Mouse (Mus musculus) bone marrow macrophage, adult 2 months (primary cell): ENCODE data around the gene Fam90a1b. TPM values are rescaled to one million over a fixed set of nuclear protein-coding genes. Genes with fewer than 3 reads are reported as not detected.
A peak's percentile ranks its signal among the peaks of the same experiment; 100 is the strongest.
"Not testable (repeated sequence)": the region's sequence is repeated elsewhere in the genome, so short reads cannot be mapped to it uniquely, and the experiment has no call there.

ENCODE experiments used
- H3K27ac ChIP-seq: 2 replicates; pipeline ENCODE4 v1.5.1; 2012; ENCODE audit warnings: low read depth, low read length; ENCODE audit not compliant: insufficient read depth
- H3K4me1 ChIP-seq: 2 replicates; pipeline ENCODE4 v1.6.1; 2012; ENCODE audit warnings: low read length; ENCODE audit not compliant: control insufficient read depth, insufficient read depth
- H3K4me3 ChIP-seq: 2 replicates; pipeline ENCODE4 v1.5.1; 2012; ENCODE audit warnings: mild to moderate bottlenecking, low read length, moderate library complexity; ENCODE audit not compliant: insufficient read depth
- CTCF ChIP-seq: IDR thresholded peaks from 2 replicates; pipeline ENCODE4 v1.5.1; 2012; ENCODE audit warnings: low read depth, mild to moderate bottlenecking, low read length, moderate library complexity
- POLR2A ChIP-seq: IDR thresholded peaks from 2 replicates; pipeline ENCODE4 v1.6.1; 2012; ENCODE audit warnings: mild to moderate bottlenecking, low read depth, low read length, borderline replicate concordance
- polyA plus RNA-seq: library from polyadenylated mRNA; stranded (reverse); fragments of >200 nt; gene quantifications from 2 replicates; pipeline ENCODE4 v1.2.4, GENCODE M21; 2012; ENCODE audit not compliant: missing spikeins, insufficient read depth, insufficient read length

The Fam90a1b gene
- polyA plus RNA-seq: not detected in 2 replicates

DNA sequence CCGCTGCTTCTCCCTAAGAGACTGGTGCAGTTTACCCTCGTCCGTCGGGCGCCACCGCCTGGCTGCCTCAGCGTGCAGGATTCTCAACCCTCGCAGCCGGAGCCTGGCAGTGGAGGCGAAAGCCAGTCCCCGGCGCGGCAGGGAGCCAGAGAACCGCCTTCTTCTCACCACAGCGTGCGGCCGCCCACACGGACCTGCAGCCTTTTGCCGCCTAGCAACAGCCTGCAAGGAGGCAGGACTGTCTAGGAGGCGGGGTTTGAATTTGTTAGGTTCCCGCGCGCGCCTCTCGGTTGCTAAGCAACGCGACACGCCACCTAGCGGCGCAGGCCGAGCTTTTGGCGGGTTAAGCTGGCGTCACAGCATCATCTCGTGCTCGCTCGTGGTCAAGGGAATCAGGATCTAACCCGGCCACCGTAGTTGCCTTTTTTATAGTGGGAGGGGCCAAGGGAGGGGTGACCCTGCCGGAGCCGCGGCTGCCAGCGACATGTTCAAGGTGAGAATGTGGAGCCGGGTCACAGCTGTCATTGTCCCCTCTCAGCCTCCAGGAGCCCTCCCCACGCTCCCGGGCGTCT, at the start of gene Fam90a1b, which contains the start of gene Apoo:
Gene Fam90a1b, minus strand, starts transcription at position 108 of the 572 bp plus-strand sequence.
Gene Apoo, plus strand, starts transcription at position 448 of the 572 bp plus-strand sequence.
- peak within 1 kb of the TSS; percentile 79 for H3K4me3 ChIP-seq
- TF ChIP-seq POLR2A (no peak), CTCF (0 out of 2 replicates have a peak, but pooled peaks have one; percentile 12)
- H3K27ac ChIP-seq: no peak within 1 kb of the TSS
- H3K4me1 ChIP-seq: no peaks in the 10 kb centered on the region

DNA sequence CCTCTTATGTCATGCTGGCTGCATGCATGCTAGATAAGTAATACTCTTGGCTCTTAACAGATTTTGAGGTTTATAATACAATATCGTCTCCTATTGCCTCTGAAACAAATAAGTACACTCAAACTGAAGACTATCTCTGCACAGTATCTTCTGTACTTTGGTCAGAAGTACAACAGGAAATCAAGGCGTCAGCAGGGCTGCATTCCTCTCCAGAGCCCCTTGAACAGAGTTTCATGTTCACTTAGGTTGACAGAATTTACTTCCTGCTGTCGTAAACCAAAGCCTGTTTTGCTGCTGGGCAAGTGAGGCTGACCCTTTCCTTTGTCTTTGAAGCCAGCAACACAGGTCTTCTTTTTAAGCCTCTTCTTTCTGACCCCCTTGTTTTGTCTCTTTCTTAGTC, 42.4 kb upstream of the Fam90a1b start:
- no peak for TF ChIP-seq CTCF
- TF ChIP-seq POLR2A: no peak
- H3K4me3 ChIP-seq: no peak overlapping the region
- no peaks in the 10 kb centered on the region for H3K4me1 ChIP-seq
- H3K27ac ChIP-seq: no peak overlapping the region

DNA sequence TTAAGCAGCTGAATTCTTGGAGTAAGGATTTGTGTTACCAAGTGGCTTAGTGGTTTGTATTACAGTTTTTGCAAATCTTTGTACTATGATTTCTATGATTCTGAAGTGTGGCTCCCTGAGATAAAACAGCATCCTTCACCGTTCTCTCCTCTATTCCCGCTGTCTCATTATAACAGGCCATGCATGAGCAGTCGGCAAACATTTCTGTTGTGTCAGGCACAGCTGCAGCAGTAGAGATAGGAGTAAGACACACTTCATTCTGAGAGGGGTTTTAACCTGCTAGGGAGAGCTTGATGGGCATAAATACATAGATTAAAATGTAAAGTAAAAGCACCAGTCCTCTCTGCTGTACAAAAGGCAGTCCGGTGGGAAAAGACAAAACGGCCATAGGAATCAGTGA, 12.2 kb upstream of the Fam90a1b start:
- no peak overlapping the region for H3K4me3 ChIP-seq
- no peak for TF ChIP-seq POLR2A
- no peak for TF ChIP-seq CTCF
- H3K4me1 ChIP-seq: no peaks in the 10 kb centered on the region
- H3K27ac ChIP-seq: no peak overlapping the region

DNA sequence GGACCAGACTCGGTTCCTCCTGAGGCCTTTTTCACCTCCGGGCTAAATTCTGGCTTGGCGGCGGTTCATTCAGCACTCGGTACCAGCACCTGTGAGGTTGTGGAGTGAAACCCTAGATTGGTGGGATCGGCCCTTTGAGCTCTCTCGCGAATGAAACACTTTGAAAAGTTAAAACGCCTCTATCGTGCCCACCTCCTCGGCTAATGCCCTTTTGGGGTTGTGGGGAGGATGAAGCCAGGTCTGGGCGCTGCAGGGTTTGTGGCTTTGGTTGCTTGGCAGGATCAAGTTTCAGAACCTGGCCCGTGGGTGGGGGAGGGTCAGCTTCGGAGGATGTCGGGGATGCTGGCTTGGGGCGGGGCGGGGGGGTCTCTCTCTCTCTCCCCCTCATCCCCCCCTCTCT, 671 bp upstream of the Fam90a1b start:
- Histone ChIP-seq H3K27ac (no peak overlapping the region), H3K4me1 (no peaks in the 10 kb centered on the region)
- TF ChIP-seq POLR2A: no peak
- TF ChIP-seq CTCF: no peak

DNA sequence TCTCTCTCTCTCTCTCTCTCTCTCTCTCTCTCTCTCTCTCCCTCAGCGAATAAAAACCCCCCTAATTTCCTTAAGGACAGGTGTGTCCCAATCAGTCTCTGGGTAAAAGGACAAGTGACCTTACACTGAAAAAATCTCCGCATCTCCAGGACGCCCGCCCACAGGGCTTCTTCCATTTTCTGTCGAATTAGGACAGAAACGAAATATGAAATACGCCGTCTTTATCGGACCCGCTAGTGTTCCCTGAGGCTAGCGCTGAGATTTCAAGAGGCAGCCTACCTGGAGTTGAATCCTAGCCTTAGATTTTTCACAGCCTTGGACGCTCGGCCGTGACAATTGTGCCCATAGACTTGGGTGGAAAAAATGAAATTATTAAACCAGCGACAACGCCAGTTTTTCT, 548 bp downstream of the Fam90a1b start:
- no peak overlapping the region for H3K27ac ChIP-seq
- peak overlapping the region; percentile 44 for H3K4me3 ChIP-seq
- no peaks in the 10 kb centered on the region for H3K4me1 ChIP-seq
- TF ChIP-seq POLR2A (no peak), CTCF (no peak)

More for the DNA sequence above, 671 bp upstream of the Fam90a1b start:
- peak overlapping the region; percentile 79 for H3K4me3 ChIP-seq

DNA sequence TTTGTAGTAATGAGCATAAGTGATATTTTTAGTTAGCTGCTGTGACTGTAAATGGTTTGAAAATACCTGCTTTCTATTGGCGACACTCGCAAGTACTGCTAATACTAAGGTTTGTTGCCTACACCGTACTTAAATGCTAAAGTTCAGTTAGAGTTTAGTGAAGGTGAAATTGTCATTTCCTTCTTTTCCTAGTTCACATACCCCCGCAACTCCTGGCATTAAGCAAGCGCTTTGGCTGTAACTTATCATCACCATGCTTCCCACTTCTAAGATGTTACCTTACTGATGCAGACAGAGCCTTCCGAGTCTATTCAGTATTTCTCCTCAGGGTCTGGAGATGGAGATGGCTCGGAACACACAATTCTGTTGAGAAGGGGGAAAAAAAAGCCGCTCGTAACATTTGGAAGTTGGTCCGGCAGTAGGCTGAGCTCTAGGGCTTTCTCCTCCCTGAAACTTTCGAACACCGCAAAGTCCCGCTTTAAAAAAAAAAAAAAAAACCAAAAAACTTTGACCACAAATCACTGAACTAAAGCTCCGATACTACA, 1.1 kb downstream of the Fam90a1b start:
- no peak for TF ChIP-seq CTCF
- no peak for TF ChIP-seq POLR2A
- no peak overlapping the region for H3K4me3 ChIP-seq
- H3K27ac ChIP-seq: no peak overlapping the region
- H3K4me1 ChIP-seq: no peaks in the 10 kb centered on the region

DNA sequence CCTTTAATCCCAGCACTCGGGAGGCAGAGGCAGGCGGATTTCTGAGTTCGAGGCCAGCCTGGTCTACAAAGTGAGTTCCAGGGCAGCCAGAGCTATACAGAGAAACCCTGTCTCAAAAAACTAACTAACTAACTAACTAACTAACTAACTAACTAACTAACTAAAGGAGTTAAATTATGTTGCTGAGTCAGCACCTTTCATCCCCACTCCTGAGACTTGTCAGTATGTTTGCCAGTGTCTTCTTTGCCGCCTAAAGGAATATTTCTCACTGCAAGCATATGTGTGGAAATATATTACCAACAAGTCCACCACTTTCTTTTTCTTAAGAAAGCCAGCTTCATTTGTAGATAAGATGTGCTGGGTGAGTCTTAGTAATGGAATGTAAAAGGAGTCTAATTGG, 22.9 kb downstream of the Fam90a1b start:
- H3K4me1 ChIP-seq, H3K27ac ChIP-seq, H3K4me3 ChIP-seq: not testable (repeated sequence)

DNA sequence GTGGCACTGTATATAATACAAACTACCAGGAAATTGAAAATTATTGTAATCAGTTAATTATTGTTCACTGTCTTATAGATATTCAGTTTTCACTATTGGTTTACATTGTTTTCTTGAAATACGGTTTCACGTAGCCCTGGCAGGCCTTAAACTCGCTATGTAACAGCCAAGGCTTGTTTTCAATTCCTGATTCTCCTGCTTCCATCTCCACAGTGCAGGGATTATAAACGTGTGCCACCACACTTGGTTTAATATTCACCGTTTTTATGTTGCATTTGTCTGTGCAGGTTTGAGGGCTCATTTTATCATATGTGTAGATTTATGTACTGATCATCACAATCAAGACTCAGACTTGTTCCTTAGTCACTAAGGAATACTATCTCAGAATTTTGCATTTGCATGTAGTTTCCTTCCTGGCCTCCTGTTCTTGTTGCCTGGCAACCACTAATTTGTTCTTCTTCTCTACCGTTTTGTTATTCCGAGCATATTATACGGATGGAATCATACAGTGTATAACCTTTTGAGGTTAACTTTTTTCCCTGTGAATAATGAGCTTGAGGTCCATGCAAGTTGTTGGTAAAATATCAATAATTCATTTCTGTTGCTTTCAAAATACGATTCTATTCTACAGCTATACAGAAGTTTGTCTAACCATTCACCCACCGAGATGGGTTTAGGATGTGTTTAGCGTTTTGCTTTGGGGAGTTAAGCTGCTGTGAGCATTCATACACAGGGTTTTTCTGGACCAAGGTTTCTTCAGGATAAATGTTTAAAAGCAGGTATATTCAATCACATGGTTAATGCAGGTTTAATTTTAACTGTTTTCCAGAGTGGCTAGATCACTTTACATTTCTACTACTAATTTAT, 45.3 kb downstream of the Fam90a1b start:
- no peak overlapping the region for H3K4me3 ChIP-seq
- no peak overlapping the region for H3K27ac ChIP-seq
- H3K4me1 ChIP-seq: no peaks in the 10 kb centered on the region
- TF ChIP-seq CTCF (no peak), POLR2A (no peak)

Other genes with a start within 250 kb of the Fam90a1b start
- gene Zfx, start 243.1 kb downstream of the Fam90a1b start, polyA plus RNA-seq: 22.7 and 23.3 TPM in 2 replicates
- gene Eif2s3x, start 153.9 kb downstream of the Fam90a1b start, polyA plus RNA-seq: 105 and 108 TPM in 2 replicates
- 5.7 and 6.5 TPM in 2 replicates for gene Klhl15, start 132.2 kb downstream of the Fam90a1b start, polyA plus RNA-seq
- gene Apoo, start 340 bp upstream of the Fam90a1b start, polyA plus RNA-seq: 10.8 and 11.8 TPM in 2 replicates
- 45.1 and 52.6 TPM in 2 replicates for gene Maged1, start 175.4 kb upstream of the Fam90a1b start, polyA plus RNA-seq